8 mouse cellular contexts compared by ENCODE assay signal in the genomic region with DNA sequence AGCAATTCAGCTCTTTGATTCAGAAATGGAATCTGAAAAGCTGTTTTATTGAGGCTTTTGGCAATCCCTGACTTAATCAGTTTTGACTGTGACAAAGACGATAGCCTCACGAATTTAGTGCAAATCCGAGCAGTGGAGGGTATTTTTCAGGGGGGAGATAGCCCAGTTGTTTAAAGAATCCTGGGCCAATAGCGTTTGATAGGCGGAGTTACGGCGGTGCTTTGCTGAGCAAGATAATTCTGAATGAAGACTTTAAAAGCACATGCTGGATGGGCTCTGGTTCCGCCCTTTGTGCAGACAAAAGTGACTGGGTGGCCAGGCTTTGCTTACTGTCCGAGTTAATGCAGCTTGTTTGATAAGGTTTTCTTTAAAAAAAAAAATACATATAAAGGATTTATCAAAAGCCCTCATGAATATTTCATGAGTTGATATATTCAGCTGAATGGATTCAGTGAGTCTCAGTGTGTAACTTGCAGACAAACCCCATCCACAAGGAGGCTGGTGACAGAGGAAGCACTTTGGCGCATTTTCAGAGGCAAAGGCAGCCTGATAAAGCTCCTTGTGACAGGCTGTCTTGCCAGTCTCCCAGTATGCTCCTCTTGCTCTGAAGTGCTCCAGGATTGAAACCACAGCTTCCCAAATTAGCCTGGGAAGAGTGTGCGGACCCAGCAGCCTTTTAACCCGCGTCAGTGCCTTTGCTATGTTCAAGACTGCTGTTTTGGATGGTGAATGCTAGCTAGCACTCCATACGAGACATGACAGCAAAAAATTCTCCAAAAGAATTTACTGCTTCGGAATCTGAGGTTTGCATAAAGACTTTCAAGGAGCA.
A peak's percentile ranks its signal among the peaks of the same experiment; 100 is the strongest.
DNase-seq lines count a peak whose midpoint lies in the region; ATAC-seq lines count a peak whose summit lies in the region.

No protein-coding gene starts in this region.

- intact Hi-C loops in heart, postnatal 14 days (cut with DNase I) = no loop called here

- H3K4me1 ChIP-seq in forebrain, embryonic 10.5 days = peaks cover 27% of the 10 kb centered on the region
- peaks cover 8% of the 10 kb centered on the region; the same call in 1 of the 2 replicates for H3K4me1 ChIP-seq in stomach, embryonic 15.5 days

- no peak overlapping the region for H3K9ac ChIP-seq in stomach, embryonic 15.5 days

- no peaks in the 10 kb centered on the region for H3K36me3 ChIP-seq in forebrain, embryonic 10.5 days (replicated peaks)
- H3K36me3 ChIP-seq in stomach, embryonic 15.5 days = no peaks in the 10 kb centered on the region

- peak overlapping the region; percentile 85 for H3K27ac ChIP-seq in forebrain, embryonic 10.5 days
- H3K27ac ChIP-seq in stomach, embryonic 15.5 days = peak overlapping the region; percentile 42

- no peak for ATAC-seq in stomach, embryonic 15.5 days (ENCODE audit: insufficient read depth, low FRiP score, low read depth)
- no peak for ATAC-seq in activated CD4-positive, CD25-positive, alpha-beta regulatory T cell, adult 4 months

- no peaks in the 10 kb centered on the region for H3K9me3 ChIP-seq in forebrain, embryonic 10.5 days
- no peaks in the 10 kb centered on the region for H3K9me3 ChIP-seq in stomach, embryonic 15.5 days

- WGBS in forebrain, embryonic 10.5 days = 6% methylated on average over 15 of the region's 15 CpGs
- 8% methylated on average over 15 of the region's 15 CpGs for WGBS in stomach, embryonic 15.5 days

- H3K4me3 ChIP-seq in forebrain, embryonic 10.5 days = peak overlapping the region; percentile 49
- peak overlapping the region; percentile 23 for H3K4me3 ChIP-seq in stomach, embryonic 15.5 days (replicated peaks)

- H3K27me3 ChIP-seq in forebrain, embryonic 10.5 days (ENCODE audit: poor library complexity, severe bottlenecking) = no peaks in the 10 kb centered on the region
- H3K27me3 ChIP-seq in stomach, embryonic 15.5 days (replicated peaks) = no peaks in the 10 kb centered on the region

- DNase-seq in cerebellum, postnatal 14 days = peak; percentile 53 to 70
- peak; percentile 46 for DNase-seq in forebrain, embryonic 10.5 days (ENCODE audit: extremely low spot score, low spot score)
- DNase-seq in heart, postnatal 14 days = peak; percentile 18 to 31
- peak; percentile 19 to 29 for DNase-seq in layer of hippocampus, postnatal 25 days (ENCODE audit: extremely low spot score in 1 of 2, low spot score in 1 of 2)
- peak; percentile 49 for DNase-seq in mesoderm, embryonic 11.5 days (ENCODE audit: low read depth, low spot score)
- DNase-seq in adrenal gland, adult 2 months = no peak

- H3K4me2 ChIP-seq in stomach, embryonic 15.5 days = peak overlapping the region; percentile 53
